Mouse (Mus musculus) erythroblast, embryonic 14.5 days (primary cell): ENCODE results near the gene Ephb1.

Experiments used
- GATA1 ChIP-seq: IDR thresholded peaks from 2 replicates; pipeline ENCODE4 v1.6.1; 2012; ENCODE audit warnings: low read length, inconsistent platforms, mixed read lengths
- TAL1 ChIP-seq: IDR thresholded peaks from 3 replicates; pipeline ENCODE4 v1.6.1; 2012; ENCODE audit warnings: low read length, inconsistent platforms, mixed read lengths

DNA sequence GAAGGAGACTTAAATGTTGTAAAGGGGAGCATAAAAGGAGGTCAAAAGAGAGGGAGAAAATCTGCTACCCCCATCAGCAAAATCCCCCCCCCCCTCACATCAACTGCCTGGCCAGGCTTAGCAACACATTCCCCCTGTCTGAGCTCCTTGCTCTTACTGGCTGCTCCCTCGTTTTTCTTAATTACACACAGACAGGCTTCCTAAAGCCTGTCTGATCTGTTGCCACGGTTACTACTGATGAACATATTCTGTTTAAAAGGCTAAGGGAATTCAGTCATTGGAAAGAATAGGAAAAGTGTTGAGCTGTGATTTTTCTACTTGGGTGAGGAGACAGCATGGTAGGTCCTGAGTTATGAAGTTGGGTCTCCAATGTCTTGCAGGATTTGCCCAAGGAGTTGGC lies 308.6 kb downstream of the Ephb1 start:
- TF ChIP-seq TAL1 (no peak), GATA1 (no peak)
